Mouse (Mus musculus) stomach, postnatal 0 days (tissue): Measurements from ENCODE around the gene Ank3.

Experiments used
- CTCF ChIP-seq: IDR thresholded peaks from 2 replicates; pipeline ENCODE4 v1.5.1; 2016; ENCODE audit warnings: antibody characterized with exemption, low read depth, mild to moderate bottlenecking, moderate library complexity
- EP300 ChIP-seq: optimal IDR thresholded peaks from 2 replicates; pipeline ENCODE3; 2016; ENCODE audit warnings: antibody characterized with exemption

GRCm38 (mm10) chr10:69854587-69855185 is 456.1 kb downstream of the Ank3 start:
- TF ChIP-seq CTCF (no peak), EP300 (no peak)
